Mouse (Mus musculus): Measurements from ENCODE around the gene Pkd2.

- no peak for TF ChIP-seq CTCF (IDR thresholded peaks at IDR 0.05; ENCODE audit: low read depth)
- no peak for TF ChIP-seq EP300 (IDR thresholded peaks at IDR 0.05; ENCODE audit: low read depth)
Observed at GRCm38 (mm10) chr5:104442396-104442795, 16.9 kb upstream of the Pkd2 start.

Data from heart, postnatal 0 days (tissue).